Mouse (Mus musculus): ENCODE results near the gene Phgdh.

Phgdh gene

GRCm38 (mm10) chr3:98343235-98343634 is 3.4 kb upstream of the Phgdh start:
- DNase-seq, result no peak

- no peak for DNase-seq
Observed at GRCm38 (mm10) chr3:98340818-98341594, 1.2 kb upstream of the Phgdh start.

DNA sequence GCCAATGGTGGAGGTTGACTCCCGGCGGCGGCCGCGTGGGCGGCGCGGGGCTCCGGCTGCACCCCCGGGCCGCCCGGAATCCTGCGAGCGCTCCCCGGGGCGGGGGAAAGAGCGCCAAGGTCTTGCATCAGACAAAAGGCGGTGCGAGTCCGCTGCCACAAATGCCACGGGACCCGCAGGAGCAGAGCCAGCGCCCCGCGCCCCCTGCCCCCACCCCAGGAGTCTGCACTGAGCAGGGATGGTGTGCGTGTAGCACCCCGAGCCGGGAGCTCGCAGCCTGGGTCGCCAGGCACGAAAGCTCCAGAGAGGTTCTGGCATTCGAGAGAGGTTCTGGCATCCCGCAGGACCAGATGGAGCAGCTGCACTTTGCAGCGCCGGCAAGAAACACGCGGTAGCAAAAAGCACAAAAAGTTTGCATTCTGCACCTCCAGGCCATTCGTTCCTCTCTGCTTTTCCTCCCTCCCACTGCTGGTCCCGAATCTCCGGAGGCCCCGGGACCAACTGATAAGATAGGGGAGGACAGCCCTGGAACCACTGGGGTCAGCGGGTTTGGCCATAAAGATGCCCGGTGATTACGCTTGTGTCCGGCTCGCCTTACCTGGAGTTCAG is 589 bp downstream of the Phgdh start:
- DNase-seq, result peak; percentile 20

GRCm38 (mm10) chr3:98338584-98339041 is 1.2 kb downstream of the Phgdh start:
- peak; percentile 77 for DNase-seq

DNA sequence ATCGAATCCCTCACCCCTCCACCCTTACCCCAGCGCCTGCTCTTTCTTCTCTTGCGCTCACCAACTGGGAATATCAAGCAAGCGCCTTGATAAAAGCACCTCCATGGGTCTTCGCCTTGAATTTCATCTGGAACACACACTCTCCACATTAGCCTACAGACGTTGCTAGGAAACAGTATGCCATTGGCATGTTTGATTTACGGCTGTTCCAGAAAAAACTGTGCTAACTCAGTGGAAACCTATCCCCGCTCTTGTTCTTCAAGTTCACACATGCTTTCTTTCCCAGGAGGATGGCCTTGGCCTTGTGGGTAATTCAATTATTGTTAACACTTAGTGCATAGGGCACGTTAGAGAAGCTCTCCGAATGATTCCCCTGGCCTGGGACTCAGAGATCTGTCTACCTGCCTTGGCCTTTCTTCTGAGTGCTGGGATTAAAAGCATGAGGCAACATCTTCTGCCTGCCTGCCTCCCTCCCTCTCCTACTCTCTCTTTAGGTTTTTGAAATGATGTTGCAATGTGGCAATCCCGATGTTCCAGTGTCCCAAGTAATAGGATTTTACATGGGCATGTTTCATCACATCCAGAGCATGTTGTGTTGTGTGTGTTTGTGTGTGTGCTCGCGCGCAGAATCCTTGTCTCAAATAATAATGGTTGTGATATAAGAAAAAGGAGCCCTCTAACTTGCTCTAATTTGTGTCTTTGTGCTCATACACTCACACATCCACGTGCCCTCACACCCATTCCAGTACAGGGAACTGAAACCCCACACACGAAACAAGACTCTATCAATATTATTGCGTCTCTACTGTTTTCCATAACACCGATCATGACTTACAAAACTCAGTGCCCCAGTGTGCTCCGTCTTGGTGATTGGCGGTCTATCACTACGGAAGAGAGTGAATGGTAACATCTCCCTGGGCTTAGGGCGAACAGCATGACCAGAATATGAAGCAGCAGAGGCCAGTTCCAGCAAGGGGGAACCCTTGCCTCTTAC is 2.8 kb downstream of the Phgdh start:
- DNase-seq, result no peak

GRCm38 (mm10) chr3:98335886-98336285 is 3.9 kb downstream of the Phgdh start:
- no peak for DNase-seq

- DNase-seq, result no peak
Observed at GRCm38 (mm10) chr3:98335331-98335730, 4.5 kb downstream of the Phgdh start.

GRCm38 (mm10) chr3:98334010-98334409 is 5.8 kb downstream of the Phgdh start:
- peak; percentile 33 for DNase-seq

- no peak for DNase-seq
Observed at GRCm38 (mm10) chr3:98324235-98324634, 15.6 kb downstream of the Phgdh start.

DNA sequence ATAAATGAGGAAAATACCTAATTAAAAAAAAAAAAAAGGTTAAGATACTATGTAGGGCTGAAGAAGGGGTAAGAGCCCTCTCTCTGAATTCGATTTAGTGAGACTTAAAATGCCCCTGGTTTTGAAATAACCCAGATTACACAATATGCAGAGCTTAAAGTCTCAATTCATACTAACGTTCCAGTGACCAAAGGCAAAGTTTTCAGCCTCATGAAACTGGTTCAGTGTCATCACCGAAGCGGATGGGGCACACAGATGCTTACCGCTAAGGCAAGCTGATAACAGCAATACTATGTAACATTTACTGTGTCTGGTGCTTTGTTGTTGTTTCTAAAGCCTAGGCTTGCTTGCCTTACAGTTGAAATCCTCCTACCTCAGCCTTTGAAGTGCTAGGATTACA is 17.6 kb downstream of the Phgdh start:
- no peak for DNase-seq

- DNase-seq, result no peak
Observed at GRCm38 (mm10) chr3:98319190-98319589, 20.6 kb downstream of the Phgdh start.

DNA sequence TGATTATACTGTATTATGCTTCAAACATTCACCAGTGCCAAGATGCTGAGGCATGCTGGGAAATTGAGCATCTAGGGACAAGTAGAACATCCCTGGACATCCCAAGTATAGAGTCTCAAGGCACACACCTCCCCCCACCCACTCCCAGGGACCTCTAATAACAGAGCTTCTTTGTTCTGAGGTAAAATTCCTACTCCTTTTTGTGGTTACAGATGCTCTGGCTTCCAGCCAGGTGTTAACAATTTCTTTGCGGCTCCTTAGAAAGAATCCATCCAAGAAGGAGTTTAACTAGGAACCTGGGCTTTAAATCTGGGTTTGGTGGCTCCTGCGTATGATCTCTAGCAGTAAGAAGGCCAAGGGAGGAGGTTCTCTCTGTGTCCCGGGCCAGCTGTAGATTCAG is 22.6 kb downstream of the Phgdh start:
- DNase-seq, result no peak

- DNase-seq, result no peak
Observed at GRCm38 (mm10) chr3:98315181-98315580, 24.6 kb downstream of the Phgdh start.

- no peak for DNase-seq
Observed at GRCm38 (mm10) chr3:98313294-98314155, 26.3 kb downstream of the Phgdh start.

GRCm38 (mm10) chr3:98312867-98313266 is 26.9 kb downstream of the Phgdh start:
- DNase-seq, result peak; percentile 56

DNA sequence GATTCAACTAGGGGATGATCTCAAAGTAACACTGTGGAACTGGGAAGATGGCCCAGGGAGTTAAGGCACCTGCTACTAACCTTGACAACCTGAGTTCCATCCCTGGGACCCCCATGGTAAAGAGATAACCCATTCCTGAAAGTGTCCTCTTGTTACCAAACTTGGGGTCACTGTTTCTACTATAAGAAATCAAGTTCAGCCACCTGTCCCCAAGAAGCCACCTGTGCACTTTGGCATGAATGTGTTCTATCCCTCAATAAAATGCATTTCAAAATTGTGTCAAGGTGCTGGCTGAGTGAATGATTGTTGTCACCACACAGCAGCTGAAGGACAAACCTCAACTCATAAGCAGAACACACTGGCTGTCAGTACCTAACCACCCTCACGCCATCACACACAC is 29.3 kb downstream of the Phgdh start:
- no peak for DNase-seq

GRCm38 (mm10) chr3:98308606-98309005 is 31.2 kb downstream of the Phgdh start:
- DNase-seq, result no peak

- DNase-seq, result no peak
Observed at GRCm38 (mm10) chr3:98301761-98302160, 38.0 kb downstream of the Phgdh start.

DNA sequence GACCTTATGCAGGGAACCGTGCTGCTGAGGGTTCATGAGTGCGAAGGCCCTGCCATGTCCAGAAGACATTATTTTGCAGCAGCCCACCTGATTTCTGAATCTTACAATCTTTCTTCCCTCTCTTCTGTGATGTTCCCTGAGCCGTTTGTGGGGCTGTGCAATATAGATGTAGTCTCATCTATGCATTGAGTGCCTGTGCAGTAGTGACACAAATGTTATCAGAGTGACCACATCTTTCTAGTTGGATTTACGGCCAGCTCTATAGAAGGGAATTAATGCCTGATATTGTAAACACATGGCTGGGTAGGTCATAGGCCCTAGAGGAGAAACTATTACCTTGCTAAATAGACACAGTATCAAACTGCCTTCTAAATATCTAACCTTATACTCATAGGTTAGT is 39.5 kb downstream of the Phgdh start:
- no peak for DNase-seq

DNA sequence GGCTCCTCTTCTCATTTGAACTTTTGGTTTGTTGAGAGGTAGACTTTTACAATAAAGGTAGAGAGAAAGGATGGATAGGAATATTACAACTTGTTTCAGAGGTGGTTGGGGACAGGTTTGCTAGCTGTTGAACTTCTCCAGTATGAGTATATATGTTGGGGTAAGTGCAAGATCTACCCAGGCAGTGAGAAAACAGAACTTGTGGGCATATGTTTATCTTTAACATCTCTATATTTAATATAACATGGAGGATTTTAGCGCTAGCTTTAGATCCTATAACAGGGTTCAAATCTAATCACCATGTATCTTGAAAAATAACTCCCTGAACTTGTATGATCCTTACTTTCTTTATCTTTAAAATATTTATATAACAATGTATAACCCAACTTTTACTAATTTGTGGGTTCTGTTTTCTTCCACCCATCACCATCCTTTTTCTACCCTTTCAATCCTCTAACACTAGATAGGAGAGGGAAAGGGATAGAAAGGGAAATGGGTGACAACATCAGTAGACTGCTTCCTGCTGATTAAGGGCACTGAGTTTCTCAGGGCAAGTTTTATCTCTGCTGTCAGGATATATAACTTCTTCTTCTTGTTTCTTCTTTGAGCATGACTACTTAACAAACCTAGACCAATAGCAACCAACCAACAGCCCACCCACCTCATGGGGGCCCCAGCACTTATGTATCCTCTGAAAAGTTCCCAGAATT is 40.2 kb downstream of the Phgdh start:
- DNase-seq, result no peak

GRCm38 (mm10) chr3:98295965-98296364 is 43.8 kb downstream of the Phgdh start:
- DNase-seq, result no peak

GRCm38 (mm10) chr3:98291044-98291443 is 48.7 kb downstream of the Phgdh start:
- no peak for DNase-seq
